Mouse (Mus musculus) layer of hippocampus, adult 2 months (tissue): Measurements from ENCODE around the gene Ell3. TPM values are rescaled to one million over a fixed set of nuclear protein-coding genes. Genes with fewer than 3 reads are reported as not detected.
"Not testable (repeated sequence)": the region's sequence is repeated elsewhere in the genome, so short reads cannot be mapped to it uniquely, and the experiment has no call there.

Source experiments
- DNase-seq, 2 experiments: peaks; one replicate each; pipeline ENCODE4 v3.0.0; 2022; ENCODE audit warnings: low spot score in 2 of 2
- H3K27ac ChIP-seq: fragments of 200-600 bp; 2 replicates; pipeline ENCODE4 v1.8.1; 2022
- H3K4me3 ChIP-seq: fragments of 200-600 bp; 2 replicates; pipeline ENCODE4 v1.8.1; 2022; ENCODE audit warnings: mild to moderate bottlenecking
- CTCF ChIP-seq: fragments of 200-600 bp; conservative IDR thresholded peaks from 2 replicates; pipeline ENCODE4 v1.8.1; 2022; ENCODE audit warnings: antibody characterized with exemption, mild to moderate bottlenecking, moderate library complexity
- long read RNA-seq, 2 experiments: library from polyadenylated mRNA; stranded (forward); transcript quantifications; one replicate each; pipeline ENCODE4 v2.0.0; 2021; ENCODE audit warnings: borderline mapping rate in 2 of 2
- total RNA-seq, 2 experiments: library from RNA; stranded (reverse); gene quantifications; 2 replicates each; pipeline ENCODE4 v1.2.3; 2021

Ell3 gene
- not detected for total RNA-seq
- long read RNA-seq, experiment 1 = 0 reads
- long read RNA-seq, experiment 2 = 0 reads

DNA sequence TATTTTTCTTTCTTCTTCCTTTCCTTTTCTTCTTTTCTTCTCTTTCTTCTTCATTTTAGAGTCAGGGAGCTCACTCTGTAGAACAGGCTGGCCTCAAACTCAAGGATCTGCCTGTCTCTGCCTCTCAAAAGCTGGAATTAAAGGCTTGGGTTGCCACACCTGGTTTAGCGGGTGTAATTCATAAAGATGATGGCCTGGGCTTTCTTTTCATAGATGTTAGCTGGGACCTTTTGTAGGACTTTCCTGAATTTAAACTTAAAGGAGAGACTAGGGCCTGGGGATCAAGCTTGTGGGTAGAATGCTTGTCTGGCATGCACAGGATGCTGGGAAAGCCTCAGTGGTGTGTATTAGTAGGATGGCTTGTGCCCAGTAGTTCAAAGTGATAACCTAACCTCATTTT is at the start of gene Ell3:
TSS of gene Ell3 (minus strand) at position 101 of the 400 bp plus-strand sequence.
- DNase-seq = no peak
- no peak for TF ChIP-seq CTCF
- Histone ChIP-seq H3K27ac (no peak within 1 kb of the TSS), H3K4me3 (peak within 1 kb of the TSS; percentile 50; the same call in 1 of the 2 replicates)

DNA sequence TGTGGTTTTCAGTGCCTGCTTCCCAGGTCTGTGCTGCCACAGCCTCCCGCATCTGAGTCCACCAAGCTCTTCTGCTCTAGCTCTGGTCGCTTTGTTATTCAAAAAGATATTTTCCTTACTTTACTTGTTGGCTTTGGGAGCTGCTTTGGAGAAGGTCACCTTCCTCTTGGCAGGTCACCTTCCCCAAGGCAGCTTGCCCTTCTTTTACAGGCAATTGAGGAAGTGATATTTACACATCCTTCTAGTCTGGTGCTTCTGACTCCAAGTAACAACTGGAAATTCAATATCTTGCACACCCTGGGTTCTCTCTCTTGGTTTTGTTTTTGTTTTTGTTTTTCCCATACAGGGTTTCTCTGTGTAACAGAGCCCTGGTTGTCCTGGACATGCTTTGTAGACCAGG is 40.3 kb upstream of the Ell3 start:
- H3K4me3 ChIP-seq, DNase-seq, H3K27ac ChIP-seq: not testable (repeated sequence)

DNA sequence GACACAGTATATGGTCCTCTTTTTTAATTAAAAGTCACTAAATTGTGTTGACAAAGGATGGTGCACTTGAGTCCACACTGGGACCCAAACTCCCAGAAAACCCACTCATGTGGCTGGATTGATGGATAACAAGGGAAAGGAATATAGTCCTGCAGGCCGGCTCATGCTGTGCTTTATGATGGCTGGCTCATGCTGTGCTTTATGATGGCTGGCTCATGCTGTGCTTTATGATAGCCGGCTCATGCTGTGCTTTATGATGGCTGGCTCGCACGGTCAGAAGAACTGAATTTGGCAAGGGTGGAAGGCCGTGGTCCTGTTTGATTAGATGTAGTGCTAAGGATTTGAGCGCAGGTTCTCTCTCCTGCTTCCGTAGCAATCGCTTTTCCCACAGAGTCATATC is 39.5 kb upstream of the Ell3 start:
- no peak for TF ChIP-seq CTCF
- H3K27ac ChIP-seq = no peak overlapping the region
- no peak for DNase-seq
- no peak overlapping the region for H3K4me3 ChIP-seq

DNA sequence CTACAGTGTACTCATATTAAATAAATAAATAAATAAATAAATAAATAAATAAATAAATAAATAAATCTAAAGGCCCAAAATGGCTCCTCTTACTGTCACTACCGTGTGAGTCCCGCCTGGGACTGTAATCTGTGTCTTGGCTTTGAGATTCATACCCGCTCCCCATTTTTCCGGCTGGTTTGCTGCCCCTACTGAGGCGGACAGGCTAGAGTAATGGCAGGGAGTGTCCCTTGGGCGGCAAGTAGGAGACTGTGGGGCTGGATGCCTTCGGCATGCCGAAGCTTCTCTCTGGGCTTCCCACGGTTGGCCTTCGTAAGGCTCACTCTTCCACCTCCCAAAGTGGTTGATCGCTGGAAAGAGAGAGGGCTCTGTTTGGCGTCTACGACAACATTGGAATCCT is 36.8 kb upstream of the Ell3 start:
- DNase-seq, H3K27ac ChIP-seq, H3K4me3 ChIP-seq: not testable (repeated sequence)

DNA sequence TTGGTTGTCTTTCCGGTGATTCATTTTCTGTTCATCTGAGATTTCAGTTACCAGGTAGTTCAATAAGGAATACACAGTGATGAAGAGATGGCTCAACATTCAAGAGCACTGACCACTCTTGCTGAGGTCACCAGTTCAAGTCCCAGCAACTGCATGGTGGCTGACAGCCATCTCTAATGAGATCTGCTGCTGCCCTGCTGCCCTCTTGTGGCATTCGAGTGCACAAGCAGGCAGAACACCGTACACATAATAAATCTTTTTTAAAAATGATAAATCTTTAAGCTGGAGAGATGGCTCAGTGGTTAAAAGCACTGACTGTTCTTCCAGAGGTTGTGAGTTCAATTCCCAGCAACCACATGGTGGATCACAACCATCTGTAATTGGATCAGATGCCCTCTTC is 36.4 kb upstream of the Ell3 start:
- peak; percentile 72 for TF ChIP-seq CTCF
- no peak for DNase-seq
- Histone ChIP-seq H3K27ac (no peak overlapping the region), H3K4me3 (no peak overlapping the region)

DNA sequence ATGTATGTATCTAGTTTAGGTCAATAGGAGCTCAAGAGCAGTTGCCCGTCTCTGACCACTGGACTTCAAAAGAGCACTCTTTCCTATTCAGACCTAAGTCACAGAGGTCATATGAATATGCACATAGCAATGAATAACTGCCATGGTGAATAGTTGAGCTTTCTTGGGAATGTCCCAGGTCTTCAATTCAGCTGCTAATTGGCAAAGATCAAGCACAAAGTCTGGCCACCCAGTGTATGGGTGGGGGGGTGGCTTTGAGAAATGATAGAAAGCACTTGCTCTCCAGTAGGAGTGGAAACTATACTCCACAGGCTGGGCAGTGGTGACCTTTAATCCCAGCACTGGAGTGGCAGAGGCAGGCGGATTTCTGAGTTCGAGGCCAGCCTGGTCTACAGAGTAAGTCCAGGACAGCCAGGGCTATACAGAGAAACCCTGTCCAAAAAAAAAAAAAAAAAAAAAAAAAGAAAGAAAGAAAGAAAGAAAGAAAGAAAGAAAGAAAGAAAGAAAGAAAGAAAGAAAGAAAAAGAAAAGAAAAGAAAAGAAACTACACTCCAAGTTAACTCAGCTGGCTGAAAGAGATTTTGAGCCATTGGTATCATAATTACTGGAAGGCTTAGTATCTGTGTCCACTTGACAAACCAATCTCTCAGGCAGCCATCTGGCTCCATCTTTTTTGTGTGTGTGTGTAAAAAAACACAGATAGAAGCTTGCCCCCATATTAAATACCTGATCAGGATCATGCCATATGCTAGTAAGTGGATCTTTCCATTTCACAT is 33.6 kb upstream of the Ell3 start:
- Histone ChIP-seq H3K27ac (no peak overlapping the region), H3K4me3 (no peak overlapping the region)
- no peak for TF ChIP-seq CTCF
- no peak for DNase-seq

DNA sequence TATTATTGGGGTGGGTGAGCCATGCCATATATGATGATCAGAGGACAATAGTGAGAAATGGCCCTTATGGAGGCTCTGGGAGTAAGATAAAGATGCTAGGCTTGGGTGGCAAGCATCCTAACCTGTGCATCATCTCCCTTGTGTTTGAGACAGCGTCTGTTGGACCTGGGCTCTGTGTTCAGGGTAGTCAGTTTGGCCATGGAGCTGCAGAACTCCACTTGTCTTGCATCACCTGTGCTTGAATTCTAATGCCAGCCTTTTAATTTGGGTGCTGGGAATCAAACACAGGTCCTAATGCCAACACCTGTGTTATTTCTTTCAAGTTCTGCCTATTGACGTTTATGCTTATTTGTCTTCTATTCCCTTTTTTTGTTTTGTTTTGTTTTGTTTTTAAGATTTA is 31.2 kb upstream of the Ell3 start:
- not testable (repeated sequence) for H3K4me3 ChIP-seq, DNase-seq, H3K27ac ChIP-seq

DNA sequence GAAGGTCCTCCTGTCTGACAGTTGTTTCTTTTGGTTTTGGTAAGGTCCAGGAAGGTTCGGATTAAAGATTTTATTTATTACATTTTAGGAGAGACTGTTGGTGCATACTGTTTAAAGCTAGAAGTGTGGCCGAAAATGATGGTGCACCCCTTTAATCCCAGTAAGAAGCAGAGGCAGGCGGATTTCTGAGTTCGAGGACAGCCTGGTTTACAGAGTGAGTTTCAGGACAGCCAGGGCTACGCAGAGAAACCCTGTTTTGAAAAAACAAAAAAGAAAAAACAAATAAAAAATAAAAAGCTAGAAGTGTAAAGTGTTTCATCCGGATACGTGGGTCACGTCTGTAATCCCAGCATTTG is 30.1 kb upstream of the Ell3 start:
- DNase-seq = no peak
- peak; percentile 29; the same call in 1 of the 2 replicates for TF ChIP-seq CTCF
- Histone ChIP-seq H3K4me3 (peak overlapping the region; percentile 70), H3K27ac (peak overlapping the region; percentile 80)

DNA sequence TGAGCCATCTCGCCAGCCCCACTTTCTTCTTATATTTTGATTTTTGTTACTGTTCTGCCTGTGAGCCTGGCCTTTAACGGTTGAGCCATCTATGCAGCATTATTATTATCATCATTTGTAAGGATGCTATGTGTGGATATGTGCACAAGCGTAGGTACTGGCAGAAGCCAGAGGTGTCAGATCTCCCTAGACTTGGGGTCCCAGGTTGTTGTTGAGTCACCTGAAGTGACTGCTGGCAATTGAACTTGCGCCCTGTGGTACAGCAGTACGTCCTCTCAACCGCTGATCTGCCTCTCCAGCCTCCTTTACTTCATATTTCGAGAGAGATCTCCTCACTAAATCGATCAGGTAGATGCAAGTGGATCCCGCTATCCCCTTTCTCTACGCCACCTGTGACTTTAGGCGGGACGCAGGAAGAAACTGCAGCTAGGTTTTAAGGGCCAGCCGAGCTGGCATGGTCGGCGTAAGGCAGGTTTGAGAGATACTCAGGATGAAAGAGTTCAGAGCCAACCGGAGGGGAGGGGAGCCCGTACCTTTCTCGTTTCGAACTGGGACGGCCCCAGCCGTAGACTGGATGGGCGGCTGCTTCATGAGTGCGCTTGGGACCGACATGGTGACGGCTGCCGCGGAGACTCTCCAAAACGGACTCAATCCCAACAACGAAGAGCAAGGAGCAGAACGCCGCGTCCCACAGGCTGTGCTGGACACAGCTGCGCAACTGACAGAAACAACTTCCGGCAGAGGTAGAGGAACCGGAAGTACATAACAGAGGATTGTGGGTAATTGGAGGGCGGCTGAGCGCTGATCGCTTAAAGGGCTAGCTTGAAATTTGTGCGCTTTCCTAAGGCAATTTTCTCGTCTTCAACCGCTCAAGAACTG is 29.5 kb upstream of the Ell3 start, which contains the start of gene Mfap1b:
TSS of gene Mfap1b (minus strand) at position 767 of the 879 bp plus-strand sequence.
- DNase-seq = peak; percentile 79 to 90
- peak within 1 kb of the TSS; percentile 80 for H3K27ac ChIP-seq
- peak within 1 kb of the TSS; percentile 70 for H3K4me3 ChIP-seq

DNA sequence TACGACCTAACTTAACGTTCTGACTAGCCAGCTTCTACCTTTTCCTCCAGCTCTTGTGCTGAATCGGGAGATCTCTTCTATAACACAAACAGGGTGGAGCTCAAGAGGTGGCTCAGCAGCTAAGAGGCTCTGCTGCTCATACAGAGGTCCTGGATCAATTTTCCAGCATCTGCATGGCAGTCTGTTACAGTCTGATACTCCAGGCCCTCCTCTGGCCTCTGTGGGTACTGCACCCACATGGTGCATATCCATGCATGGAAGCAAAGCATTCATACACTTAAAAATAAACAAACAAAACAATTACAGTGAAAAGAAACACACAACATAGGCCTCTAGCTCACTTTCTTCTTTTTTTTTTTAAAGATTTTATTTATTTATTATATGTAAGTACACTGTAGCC is 28.7 kb upstream of the Ell3 start:
- H3K4me3 ChIP-seq = peak overlapping the region; percentile 70
- TF ChIP-seq CTCF = peak; percentile 40; the same call in 1 of the 2 replicates
- H3K27ac ChIP-seq, DNase-seq: not testable (repeated sequence)

DNA sequence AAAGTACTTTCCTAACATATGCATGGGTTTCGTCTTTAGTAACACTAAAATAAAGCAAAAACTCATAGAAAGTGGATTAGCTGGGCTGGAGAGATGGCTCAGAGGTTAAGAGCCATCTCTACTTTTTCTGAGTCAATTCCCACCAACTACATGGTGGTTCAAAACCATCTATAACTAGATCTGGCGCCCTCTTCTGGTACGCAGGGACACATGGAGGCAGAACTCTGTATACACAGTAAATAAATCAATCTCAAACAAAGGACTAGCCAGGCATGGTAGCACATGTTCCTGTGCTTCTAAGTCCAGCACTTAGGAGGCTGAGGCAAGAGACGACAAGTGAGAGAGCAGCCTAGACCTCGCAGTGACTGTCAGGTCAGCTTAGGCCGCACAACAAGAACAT is 24.9 kb upstream of the Ell3 start:
- not testable (repeated sequence) for H3K27ac ChIP-seq, H3K4me3 ChIP-seq

DNA sequence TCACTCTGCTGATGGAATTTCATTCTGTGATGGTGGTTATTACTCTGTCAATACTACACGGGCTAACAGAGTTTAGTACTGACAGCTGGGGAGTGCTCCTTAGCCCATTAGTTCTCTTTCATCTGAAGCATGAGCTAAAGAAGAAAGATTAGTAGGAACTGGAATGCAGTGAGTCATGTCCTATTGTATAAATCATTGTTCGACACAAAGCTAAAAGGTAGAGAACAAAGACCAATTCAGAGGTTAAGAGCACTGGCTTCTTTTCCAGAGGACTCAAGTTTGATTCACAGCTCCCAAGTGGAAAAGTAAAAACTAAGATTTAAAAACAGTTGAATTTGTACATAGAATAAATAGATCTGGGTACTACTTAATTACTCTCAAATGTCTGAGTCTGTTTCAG is 16.0 kb upstream of the Ell3 start:
- Histone ChIP-seq H3K27ac (no peak overlapping the region), H3K4me3 (no peak overlapping the region)
- DNase-seq = no peak
- TF ChIP-seq CTCF = no peak

More for the DNA sequence above, 24.9 kb upstream of the Ell3 start:
- DNase-seq = not testable (repeated sequence)
